Mouse (Mus musculus) forebrain, embryonic 16.5 days (tissue): Measurements from ENCODE around the gene Actg2. TPM values are rescaled to one million over a fixed set of nuclear protein-coding genes. Genes with fewer than 3 reads are reported as not detected.

ENCODE experiments used
- ATAC-seq: fragments of 200-750 bp; cut with Nextera tagmentation; 2 replicates; pipeline ENCODE4 v1.8.0; 2017; ENCODE audit warnings: mild to moderate bottlenecking, moderate library complexity
- H3K27ac ChIP-seq: fragments of 300-500 bp; sonication (generic); 2 replicates; pipeline ENCODE4 v1.5.1; 2014; ENCODE audit warnings: low read length, control low read depth
- H3K27me3 ChIP-seq: fragments of 300-500 bp; sonication (generic); replicated peaks from 2 replicates; pipeline ENCODE4 v1.6.1; 2014; ENCODE audit warnings: low read length; ENCODE audit not compliant: control insufficient read depth, insufficient read depth
- H3K36me3 ChIP-seq: fragments of 300-500 bp; sonication (generic); 2 replicates; pipeline ENCODE4 v1.6.1; 2014; ENCODE audit not compliant: control insufficient read depth, insufficient read depth
- H3K4me1 ChIP-seq: fragments of 300-500 bp; sonication (generic); replicated peaks from 2 replicates; pipeline ENCODE4 v1.6.1; 2014; ENCODE audit warnings: low read length; ENCODE audit not compliant: control insufficient read depth, insufficient read depth
- H3K4me2 ChIP-seq: fragments of 300-500 bp; sonication (generic); 2 replicates; pipeline ENCODE4 v1.6.1; 2014; ENCODE audit warnings: mild to moderate bottlenecking, low read length, control low read depth
- H3K4me3 ChIP-seq: fragments of 300-500 bp; sonication (generic); replicated peaks from 2 replicates; pipeline ENCODE4 v1.5.1; 2014; ENCODE audit warnings: mild to moderate bottlenecking, low read length, control low read depth
- H3K9ac ChIP-seq: fragments of 300-500 bp; sonication (generic); replicated peaks from 2 replicates; pipeline ENCODE4 v1.6.1; 2014; ENCODE audit warnings: low read depth, low read length, control low read depth
- H3K9me3 ChIP-seq: fragments of 300-500 bp; sonication (generic); 2 replicates; pipeline ENCODE4 v1.6.1; 2016; ENCODE audit warnings: low read length; ENCODE audit not compliant: control insufficient read depth
- WGBS: fragments of 180-500 bp; shearing (Covaris S2); extraction: QIAGEN DNeasy Blood & Tissue Kit; methylation state at CpG from one replicate; pipeline ENCODE4 v1.1.7; 2014; 5-methylcytosine and 5-hydroxymethylcytosine counted together
- polyA plus RNA-seq: library from polyadenylated mRNA; unstranded; fragments of >200 nt; fragmentation: Nextera tagmentation; extraction: Ambion mirVana; gene quantifications from 2 replicates; pipeline ENCODE4 v1.2.1, GENCODE M21; 2015

Gene Actg2
- polyA plus RNA-seq, 1 experiment from 2014 or later: 1.9 TPM

DNA sequence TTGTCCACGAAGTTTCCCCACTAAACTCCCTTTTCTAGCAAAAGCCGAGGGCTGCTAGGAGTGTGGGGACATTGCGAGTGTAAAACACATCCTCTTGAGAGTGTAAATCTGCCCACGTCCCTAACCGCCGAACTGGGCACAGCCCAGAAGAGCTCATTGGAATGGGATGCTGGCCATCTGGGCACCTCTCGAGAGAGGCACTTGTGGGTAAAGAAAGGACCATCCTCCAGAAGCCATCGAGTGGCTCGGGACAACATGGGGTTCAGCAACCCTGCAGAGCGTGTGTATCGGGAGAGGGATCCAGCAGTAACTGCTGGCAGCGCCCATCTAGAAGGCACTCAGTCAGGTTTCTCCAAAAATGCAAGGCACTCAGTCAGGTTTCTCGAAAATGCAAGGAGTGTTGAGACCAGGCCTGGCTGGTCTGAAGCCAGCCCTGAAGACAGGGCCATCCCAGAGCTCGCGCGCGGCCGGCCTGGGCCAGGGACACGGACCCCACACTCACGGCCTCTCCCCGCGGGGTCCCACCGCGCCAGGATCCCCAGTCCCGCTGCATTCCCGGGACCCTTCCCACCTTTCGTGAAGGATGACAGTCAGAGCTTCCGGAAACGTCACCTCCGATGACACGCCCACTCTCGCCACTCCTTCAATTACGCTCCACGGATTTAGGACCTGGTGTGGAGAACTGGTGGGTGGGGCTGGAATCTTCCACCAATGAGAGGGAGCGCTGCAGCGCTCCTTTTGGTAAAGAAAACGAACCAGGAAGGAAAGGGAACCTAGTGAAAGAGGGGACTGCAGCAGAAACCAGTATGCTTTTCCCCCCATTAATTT, 36.0 kb upstream of the Actg2 start:
- H3K9me3 ChIP-seq: no peaks in the 10 kb centered on the region
- peak overlapping the region; percentile 82 for H3K4me3 ChIP-seq
- H3K36me3 ChIP-seq: no peaks in the 10 kb centered on the region
- ATAC-seq: peak; percentile 98
- H3K4me1 ChIP-seq: peaks cover 15% of the 10 kb centered on the region
- 4% methylated on average over 37 of the region's 37 CpGs for WGBS
- H3K27ac ChIP-seq: peak overlapping the region; percentile 89
- peak overlapping the region; percentile 85 for H3K9ac ChIP-seq
- H3K27me3 ChIP-seq: peaks cover 5% of the 10 kb centered on the region
- peak overlapping the region; percentile 94 for H3K4me2 ChIP-seq

DNA sequence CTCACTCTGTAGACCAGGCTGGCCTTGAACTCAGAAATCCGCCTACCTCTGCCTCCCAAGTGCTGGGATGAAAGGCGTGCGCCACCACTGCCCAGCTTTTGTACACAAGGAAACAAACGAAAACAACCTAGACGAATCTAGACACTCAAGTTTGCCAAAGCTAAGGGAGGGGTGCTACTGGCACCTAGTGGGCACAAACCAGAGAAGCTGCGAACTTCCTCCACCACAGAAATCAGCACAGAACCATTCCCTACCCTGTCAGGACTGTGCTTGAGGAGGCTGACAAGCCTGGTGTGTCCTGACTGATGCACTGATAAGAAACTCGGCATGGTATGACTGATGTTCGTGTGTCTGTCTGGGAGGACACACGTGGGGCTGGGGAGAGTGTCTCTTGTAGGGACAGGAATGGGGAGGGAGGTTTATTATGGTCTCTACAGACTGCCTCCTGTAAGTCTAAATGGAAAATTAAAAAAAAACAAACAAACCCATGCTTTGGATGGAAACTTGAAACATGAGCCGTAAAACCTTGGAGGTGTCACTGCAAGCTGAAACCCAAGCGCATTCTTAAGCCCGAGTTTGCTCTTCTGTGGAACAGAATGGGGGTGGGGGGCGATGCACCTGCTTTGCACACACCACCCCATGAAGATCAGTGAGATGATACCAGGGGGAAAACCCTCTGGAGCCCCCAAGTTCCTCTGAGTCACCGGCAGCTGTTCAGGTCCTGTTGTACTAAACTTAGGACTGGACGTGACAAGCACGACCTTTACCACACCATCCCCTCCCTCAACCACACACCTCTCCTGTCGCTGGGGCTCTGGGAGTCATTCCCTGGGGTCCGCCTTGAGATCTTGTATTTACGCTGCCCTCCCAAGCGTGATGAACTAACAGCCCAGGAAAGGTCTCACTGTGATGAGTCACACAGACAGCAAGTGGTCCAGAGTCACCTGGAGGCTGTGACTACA, 33.1 kb upstream of the Actg2 start:
- Histone ChIP-seq H3K27me3 (no peaks in the 10 kb centered on the region), H3K27ac (no peak overlapping the region), H3K9ac (no peak overlapping the region), H3K9me3 (no peaks in the 10 kb centered on the region), H3K4me2 (no peak overlapping the region), H3K4me1 (peaks cover 15% of the 10 kb centered on the region), H3K4me3 (no peak overlapping the region), H3K36me3 (no peaks in the 10 kb centered on the region)
- WGBS: 76% methylated on average over 20 of the region's 20 CpGs
- ATAC-seq: no peak

DNA sequence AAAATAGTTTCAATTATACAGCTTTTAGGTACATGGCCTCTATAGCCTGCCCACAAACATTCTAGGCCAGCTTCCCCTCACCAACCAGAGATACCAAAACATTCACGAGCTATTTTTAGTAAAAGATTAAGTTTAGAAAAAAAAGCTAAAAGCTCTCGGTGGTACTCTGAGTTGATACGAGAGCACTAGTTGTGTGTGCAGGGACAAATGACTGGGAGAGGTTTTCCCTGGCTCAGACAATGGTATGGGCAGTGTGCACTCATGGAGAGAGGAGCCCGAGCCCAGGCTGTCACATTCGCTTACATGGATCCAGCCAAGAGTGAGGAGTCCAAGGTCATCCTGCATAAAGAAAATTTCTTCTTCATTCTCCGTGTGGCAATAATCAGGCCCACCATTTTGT, 19.9 kb upstream of the Actg2 start:
- peaks cover 17% of the 10 kb centered on the region for H3K36me3 ChIP-seq

DNA sequence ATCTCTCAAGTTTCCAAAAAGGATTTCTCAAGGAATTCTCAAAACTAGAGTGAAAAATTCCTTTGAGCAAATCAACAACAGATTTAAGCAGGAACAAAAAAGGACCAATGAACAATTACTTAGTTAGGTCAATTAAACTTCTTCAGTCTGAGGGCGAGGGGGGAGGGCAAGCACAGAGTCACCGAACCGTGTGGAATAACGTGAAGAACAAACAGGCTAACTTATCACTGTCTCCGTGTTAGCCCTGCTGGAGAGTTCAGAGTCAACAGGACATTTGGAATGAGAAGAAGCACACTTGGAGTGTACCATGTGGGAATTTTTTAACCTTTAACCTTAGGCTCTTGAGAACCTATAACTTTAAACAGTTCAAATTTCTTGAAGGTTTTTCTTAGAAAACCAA, 12.3 kb upstream of the Actg2 start:
- Histone ChIP-seq H3K27me3 (no peaks in the 10 kb centered on the region), H3K9me3 (no peaks in the 10 kb centered on the region), H3K36me3 (peaks cover 9% of the 10 kb centered on the region; the same call in 1 of the 2 replicates), H3K27ac (no peak overlapping the region), H3K4me1 (no peaks in the 10 kb centered on the region), H3K9ac (no peak overlapping the region), H3K4me2 (no peak overlapping the region), H3K4me3 (no peak overlapping the region)
- no peak for ATAC-seq
- WGBS: 34% methylated on average over 5 of the region's 5 CpGs

More for the DNA sequence above, 19.9 kb upstream of the Actg2 start:
- Histone ChIP-seq H3K4me1 (no peaks in the 10 kb centered on the region), H3K9me3 (no peaks in the 10 kb centered on the region), H3K4me2 (no peak overlapping the region), H3K9ac (no peak overlapping the region), H3K27me3 (no peaks in the 10 kb centered on the region), H3K4me3 (no peak overlapping the region), H3K27ac (no peak overlapping the region)
- ATAC-seq: no peak
- WGBS: 89% methylated on average over 6 of the region's 6 CpGs

DNA sequence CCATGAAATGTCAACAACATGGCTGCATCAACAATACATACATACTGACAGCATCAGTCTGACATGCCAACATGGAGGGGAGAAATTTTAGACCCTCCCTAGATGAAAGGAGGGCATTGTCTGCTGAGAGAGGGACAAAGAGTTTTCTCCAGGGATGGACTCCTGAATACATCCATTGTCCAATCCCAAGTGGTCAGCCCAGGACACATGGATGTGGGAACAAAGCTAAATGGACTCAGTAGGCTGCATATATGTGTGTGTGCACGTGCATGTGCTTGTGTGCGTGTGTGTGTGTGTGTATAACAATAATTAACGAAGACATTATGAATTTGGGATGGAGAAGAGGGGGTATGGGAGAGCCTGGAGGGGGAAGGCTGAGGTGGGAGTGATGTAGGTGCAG, 9.7 kb upstream of the Actg2 start:
- WGBS: 81% methylated on average over 3 of the region's 3 CpGs
- Histone ChIP-seq H3K4me1 (no peaks in the 10 kb centered on the region), H3K9ac (no peak overlapping the region), H3K27me3 (no peaks in the 10 kb centered on the region), H3K27ac (no peak overlapping the region), H3K4me3 (no peak overlapping the region), H3K36me3 (peaks cover 9% of the 10 kb centered on the region; the same call in 1 of the 2 replicates), H3K9me3 (no peaks in the 10 kb centered on the region), H3K4me2 (no peak overlapping the region)
- ATAC-seq: no peak

DNA sequence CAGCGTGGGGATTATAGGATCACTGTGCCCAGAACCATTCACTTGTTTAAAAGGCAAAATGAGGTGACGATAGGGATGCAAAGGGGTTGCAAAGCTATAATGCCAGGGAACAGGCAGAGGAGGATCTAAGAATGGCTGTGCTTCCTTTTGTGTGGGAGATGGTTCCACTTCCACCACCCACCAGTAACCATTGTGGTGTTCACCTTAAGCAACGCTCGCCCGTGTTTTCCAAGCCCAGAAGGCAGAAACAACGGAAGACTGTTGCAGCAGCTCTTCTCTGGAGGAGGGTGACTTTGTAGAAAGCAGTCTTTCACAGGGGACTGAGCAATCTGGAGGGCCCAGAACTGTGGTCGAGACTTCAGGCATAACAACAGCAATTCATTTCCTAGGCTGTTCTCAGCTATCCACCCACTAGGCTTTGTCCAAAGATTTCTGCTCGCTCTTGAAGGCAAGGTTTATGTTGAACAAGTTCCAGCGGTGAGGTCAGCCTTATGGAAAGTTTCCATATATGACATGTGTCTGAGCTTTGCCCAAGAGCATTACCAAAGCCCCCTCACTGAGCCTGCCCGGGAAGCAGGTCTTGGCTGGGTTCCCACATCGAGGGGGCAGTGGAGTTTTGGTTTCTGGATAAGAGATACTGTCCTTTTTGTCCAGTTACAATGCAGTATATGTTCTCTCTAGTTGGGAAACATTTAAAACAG, 5.8 kb upstream of the Actg2 start:
- no peaks in the 10 kb centered on the region for H3K9me3 ChIP-seq
- H3K4me2 ChIP-seq: no peak overlapping the region
- no peaks in the 10 kb centered on the region for H3K27me3 ChIP-seq
- H3K4me1 ChIP-seq: 0 out of 2 replicates have a peak, but pooled peaks cover 4% of the 10 kb centered on the region
- H3K27ac ChIP-seq: 0 out of 2 replicates have a peak overlapping the region, but pooled peaks have one; percentile 12
- WGBS: 52% methylated on average over 11 of the region's 11 CpGs
- no peak overlapping the region for H3K4me3 ChIP-seq
- H3K36me3 ChIP-seq: peaks cover 9% of the 10 kb centered on the region; the same call in 1 of the 2 replicates
- ATAC-seq: peak; percentile 31; the same call in 1 of the 2 replicates
- no peak overlapping the region for H3K9ac ChIP-seq

DNA sequence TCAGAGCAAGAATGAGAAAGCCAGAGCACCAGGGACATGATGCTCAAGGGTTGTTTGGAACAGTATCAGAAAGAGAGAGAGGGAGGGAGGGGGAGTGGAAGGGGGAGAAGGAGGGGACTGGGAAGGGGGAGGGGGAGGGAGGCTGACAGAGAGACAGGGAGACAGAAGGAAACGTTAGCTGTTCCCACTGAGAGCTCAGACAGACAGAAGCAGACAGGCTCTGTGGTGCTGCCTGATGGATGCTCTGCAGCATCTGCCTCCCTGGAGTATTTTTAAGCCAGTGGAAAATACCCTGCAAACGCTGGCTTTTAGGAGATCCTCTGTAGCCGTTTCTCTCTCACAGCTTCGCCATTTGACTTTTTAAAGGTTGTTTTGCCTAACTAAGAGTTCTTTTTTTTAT, 4.0 kb upstream of the Actg2 start:
- H3K4me1 ChIP-seq: 0 out of 2 replicates have a peak, but pooled peaks cover 4% of the 10 kb centered on the region
- no peak overlapping the region for H3K4me3 ChIP-seq
- ATAC-seq: peak; percentile 58; the same call in 1 of the 2 replicates
- H3K36me3 ChIP-seq: peaks cover 4% of the 10 kb centered on the region; the same call in 1 of the 2 replicates
- H3K9ac ChIP-seq: no peak overlapping the region
- no peaks in the 10 kb centered on the region for H3K27me3 ChIP-seq
- H3K4me2 ChIP-seq: no peak overlapping the region
- H3K27ac ChIP-seq: no peak overlapping the region
- H3K9me3 ChIP-seq: no peaks in the 10 kb centered on the region
- WGBS: 47% methylated on average over 4 of the region's 4 CpGs

DNA sequence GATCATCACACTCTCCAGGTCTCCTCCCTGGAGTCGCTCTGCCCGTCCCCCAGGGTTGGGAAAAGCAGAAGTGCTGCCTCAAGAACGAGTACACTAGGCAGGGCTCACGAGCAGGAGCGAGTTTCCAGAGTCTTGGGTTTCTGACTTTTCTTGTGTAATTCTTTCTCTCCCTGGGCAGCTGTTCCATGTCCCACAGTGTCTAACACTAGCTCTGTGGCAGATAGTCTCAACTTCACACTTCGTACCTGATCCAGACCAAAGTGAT, 662 bp upstream of the Actg2 start:
- H3K36me3 ChIP-seq: no peaks in the 10 kb centered on the region
- H3K4me2 ChIP-seq: no peak overlapping the region
- no peaks in the 10 kb centered on the region for H3K27me3 ChIP-seq
- ATAC-seq: no peak
- no peak overlapping the region for H3K9ac ChIP-seq
- H3K9me3 ChIP-seq: no peaks in the 10 kb centered on the region
- H3K4me1 ChIP-seq: 0 out of 2 replicates have a peak, but pooled peaks cover 4% of the 10 kb centered on the region
- no peak overlapping the region for H3K4me3 ChIP-seq
- H3K27ac ChIP-seq: no peak overlapping the region
- WGBS: 57% methylated on average over 6 of the region's 6 CpGs

DNA sequence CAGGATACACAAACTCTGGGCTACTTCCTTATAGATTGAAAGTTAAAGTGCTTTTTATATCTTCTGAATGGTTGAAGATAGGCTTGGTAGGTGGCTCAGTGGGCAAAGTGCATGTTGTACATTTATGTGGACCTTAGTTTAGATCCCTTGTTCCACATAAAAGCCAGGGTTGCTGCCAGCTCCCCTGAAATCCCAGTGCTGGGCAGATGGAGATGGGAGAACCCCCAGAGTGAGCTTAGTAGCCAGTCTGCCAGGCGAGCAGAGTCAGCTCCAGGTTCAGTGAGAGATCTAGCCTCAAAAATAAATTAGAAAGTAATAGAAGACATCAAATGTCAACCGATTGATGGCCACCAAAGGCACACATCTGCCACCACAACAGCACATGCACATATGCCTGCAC, 3.5 kb downstream of the Actg2 start:
- Histone ChIP-seq H3K4me2 (no peak overlapping the region), H3K36me3 (no peaks in the 10 kb centered on the region), H3K4me3 (no peak overlapping the region), H3K4me1 (no peaks in the 10 kb centered on the region), H3K9me3 (no peaks in the 10 kb centered on the region), H3K27me3 (no peaks in the 10 kb centered on the region), H3K9ac (no peak overlapping the region), H3K27ac (no peak overlapping the region)
- WGBS: 74% methylated on average over 2 of the region's 2 CpGs
- no peak for ATAC-seq
